Comparison of ENCODE assay signal across 21 mouse cellular contexts in the genomic region with DNA sequence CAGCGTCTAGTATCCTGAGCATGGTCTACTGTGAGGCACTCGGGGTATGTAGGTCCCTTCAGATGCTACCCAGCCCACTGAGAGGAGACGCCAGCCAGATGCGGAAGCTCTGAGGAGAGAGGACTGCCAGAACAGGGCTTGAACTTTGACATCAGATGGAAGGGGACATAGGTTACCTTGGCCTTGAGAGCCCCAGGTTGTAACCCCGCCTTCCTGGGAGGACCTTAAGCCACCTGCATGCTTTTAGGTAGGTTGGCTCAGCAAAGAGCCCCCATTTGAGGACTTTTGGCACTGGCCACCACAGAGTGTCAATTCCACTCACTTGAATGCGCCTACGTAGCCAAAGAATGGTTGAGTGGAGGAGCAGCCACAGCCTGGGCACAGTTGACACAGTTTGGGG. TPM values are rescaled to one million over a fixed set of nuclear protein-coding genes. Genes with fewer than 3 reads are reported as not detected.
DNase-seq lines count a peak whose midpoint lies in the region; ATAC-seq and TF ChIP-seq lines count a peak whose summit lies in the region.
"Had no signal": no experiment of that assay in that cellular context is flagged by ENCODE, and none has a peak within 500 bp of the region (broad histone marks: within the 10 kb centered on the region; RNA-seq: fewer than 3 reads in every experiment).

No protein-coding gene starts in this region.

- peak overlapping the region; percentile 61 for H3K27ac ChIP-seq in liver, adult 2 months (replicated peaks; ENCODE audit: insufficient read depth, low read depth, low read length)
- H3K27ac ChIP-seq in liver, embryonic 11.5 days (ENCODE audit: low read depth, low read length): no peak overlapping the region
- H3K27ac ChIP-seq in liver, embryonic 16.5 days (ENCODE audit: low read length): no peak overlapping the region
- H3K27ac ChIP-seq: embryonic facial prominence, embryonic 10.5 days; embryonic facial prominence, embryonic 12.5 days; forebrain, embryonic 13.5 days; forebrain, embryonic 15.5 days had no signal

- H3K9me3 ChIP-seq in liver, embryonic 11.5 days (ENCODE audit: control insufficient read depth, low read length): no peaks in the 10 kb centered on the region
- H3K9me3 ChIP-seq in liver, embryonic 16.5 days (replicated peaks; ENCODE audit: control insufficient read depth, low read length): no peaks in the 10 kb centered on the region
- H3K9me3 ChIP-seq: embryonic facial prominence, embryonic 10.5 days; embryonic facial prominence, embryonic 12.5 days; forebrain, embryonic 13.5 days; forebrain, embryonic 15.5 days had no signal

- 41% methylated on average over 7 of the region's 7 CpGs for WGBS in liver, adult 2 months
- WGBS in liver, embryonic 11.5 days: 82% methylated on average over 7 of the region's 7 CpGs
- WGBS in liver, embryonic 16.5 days (ENCODE audit: insufficient replicate concordance): 58% methylated on average over 7 of the region's 7 CpGs

- H3K9ac ChIP-seq in liver, adult 2 months (ENCODE audit: low read depth, low read length): peak overlapping the region; percentile 22
- H3K9ac ChIP-seq in liver, embryonic 11.5 days (ENCODE audit: low read depth, low read length): no peak overlapping the region
- no peak overlapping the region for H3K9ac ChIP-seq in liver, embryonic 16.5 days (ENCODE audit: low read depth, low read length)
- H3K9ac ChIP-seq: embryonic facial prominence, embryonic 12.5 days; forebrain, embryonic 13.5 days; forebrain, embryonic 15.5 days had no signal

- no peaks in the 10 kb centered on the region for H3K27me3 ChIP-seq in liver, adult 2 months (ENCODE audit: control insufficient read depth, insufficient read depth, low read length)
- H3K27me3 ChIP-seq in liver, embryonic 11.5 days (replicated peaks; ENCODE audit: control insufficient read depth, insufficient read depth, low read length): no peaks in the 10 kb centered on the region
- H3K27me3 ChIP-seq in liver, embryonic 16.5 days (ENCODE audit: control insufficient read depth, insufficient read depth, low read depth, low read length): no peaks in the 10 kb centered on the region
- H3K27me3 ChIP-seq: embryonic facial prominence, embryonic 12.5 days; forebrain, embryonic 13.5 days; forebrain, embryonic 15.5 days had no signal

- TF ChIP-seq CTCF in liver, adult 2 months (IDR thresholded peaks at IDR 0.05; ENCODE audit: low read depth, low read length): no peak

- H3K79me2 ChIP-seq in liver, adult 2 months (ENCODE audit: control insufficient read depth, insufficient read depth, low read length): no peaks in the 10 kb centered on the region

- no peak for ATAC-seq in liver, embryonic 11.5 days (replicated peaks; ENCODE audit: low FRiP score)
- ATAC-seq in liver, embryonic 16.5 days (ENCODE audit: low read depth): peak; percentile 5; the same call in 1 of the 2 replicates
- no peak for ATAC-seq in inflammation-experienced regulatory T-cells, adult 6 months
- ATAC-seq: forebrain, embryonic 13.5 days; forebrain, embryonic 15.5 days had no signal

- DNase-seq in liver, adult 2 months (ENCODE audit: extremely low read depth, low read depth, low spot score): peak; percentile 79
- DNase-seq in liver, embryonic 11.5 days (ENCODE audit: low spot score): no peak
- no peak for DNase-seq in liver
- DNase-seq in yolk sac, embryonic 10.5 days (ENCODE audit: low spot score): peak; percentile 42
- DNase-seq: adrenal gland, adult 2 months; adrenal gland, postnatal 25 days; cerebellum, adult 11 months; cerebellum, adult 18-20 months; cerebellum, adult 8-10 months; cerebellum, adult 9-11 months; cerebellum, postnatal 36 days had no signal

- peaks cover 74% of the 10 kb centered on the region for H3K36me3 ChIP-seq in liver, adult 2 months (ENCODE audit: control insufficient read depth, insufficient read depth, low read length)
- no peaks in the 10 kb centered on the region for H3K36me3 ChIP-seq in liver, embryonic 11.5 days (ENCODE audit: control insufficient read depth, insufficient read depth, low read length)
- H3K36me3 ChIP-seq in liver, embryonic 16.5 days (ENCODE audit: control insufficient read depth, insufficient read depth): no peaks in the 10 kb centered on the region
- H3K36me3 ChIP-seq: embryonic facial prominence, embryonic 10.5 days; embryonic facial prominence, embryonic 12.5 days; forebrain, embryonic 15.5 days had no signal

- H3K4me1 ChIP-seq in liver, adult 2 months (ENCODE audit: control insufficient read depth, insufficient read depth, low read length): peaks cover 23% of the 10 kb centered on the region
- H3K4me1 ChIP-seq in liver, embryonic 11.5 days (replicated peaks; ENCODE audit: control insufficient read depth, insufficient read depth, low read length): no peaks in the 10 kb centered on the region
- no peaks in the 10 kb centered on the region for H3K4me1 ChIP-seq in liver, embryonic 16.5 days (ENCODE audit: control insufficient read depth, low read depth, low read length)
- H3K4me1 ChIP-seq: embryonic facial prominence, embryonic 12.5 days; forebrain, embryonic 13.5 days; forebrain, embryonic 15.5 days had no signal

- no peak overlapping the region for H3K4me2 ChIP-seq in liver, embryonic 11.5 days
- H3K4me2 ChIP-seq in liver, embryonic 16.5 days (ENCODE audit: low read depth, low read length): no peak overlapping the region
- H3K4me2 ChIP-seq: embryonic facial prominence, embryonic 12.5 days; forebrain, embryonic 13.5 days; forebrain, embryonic 15.5 days had no signal

- 0 out of 2 replicates have a peak, but pooled peaks have one; percentile 11 for TF ChIP-seq POLR2A in liver, adult 2 months (IDR thresholded peaks at IDR 0.05; ENCODE audit: extremely low read depth, insufficient read depth, low read length)

- no peak overlapping the region for H3K4me3 ChIP-seq in liver, adult 2 months (ENCODE audit: insufficient read depth, low read depth, low read length)
- H3K4me3 ChIP-seq in liver, embryonic 11.5 days (ENCODE audit: low read depth, low read length): no peak overlapping the region
- no peak overlapping the region for H3K4me3 ChIP-seq in liver, embryonic 16.5 days (ENCODE audit: low read depth, low read length)
- H3K4me3 ChIP-seq: embryonic facial prominence, embryonic 10.5 days; embryonic facial prominence, embryonic 12.5 days; forebrain, embryonic 13.5 days; forebrain, embryonic 15.5 days had no signal

RNA-seq across cellular contexts. Expression of a gene that starts 5.4 kb away (rescaled TPM):
- total RNA-seq in liver, adult 2 months (2014; rRNA removed): 0.94 and 1.1 TPM in 2 replicates
- 0.37 and 0.43 TPM in 2 replicates for polyA plus RNA-seq in liver, adult 2 months (2012; rRNA removed)
- not detected in 2 replicates for polyA plus RNA-seq in liver, embryonic 11.5 days (2014; fragmentation: Nextera tagmentation; extraction: Ambion mirVana)
- polyA plus RNA-seq in liver, embryonic 16.5 days (2015; fragmentation: Nextera tagmentation; extraction: Ambion mirVana): 1.8 and 3.4 TPM in 2 replicates
- 1 to 10 TPM; 1.2 to 2.2 (median 1.5) TPM for polyA plus RNA-seq in inflammation-experienced regulatory T-cells, adult 6 months (2017; shearing (Covaris generic))
- total RNA-seq: common myeloid progenitor, adult 5-6 weeks; MEL had no signal
- polyA plus RNA-seq: adrenal gland, adult 2 months; brain, embryonic 14.5 days; C2C12 had no signal

RNA-seq across cellular contexts. Expression of a gene that starts 5.5 kb away (rescaled TPM):
- total RNA-seq in liver, adult 2 months (2014; rRNA removed): 18,586 and 23,528 TPM in 2 replicates
- 26,375 and 34,444 TPM in 2 replicates for polyA plus RNA-seq in liver, adult 2 months (2012; rRNA removed)
- 2,446 and 2,726 TPM in 2 replicates for polyA plus RNA-seq in liver, embryonic 11.5 days (2014; fragmentation: Nextera tagmentation; extraction: Ambion mirVana)
- polyA plus RNA-seq in liver, embryonic 16.5 days (2015; fragmentation: Nextera tagmentation; extraction: Ambion mirVana): 18,368 and 22,262 TPM in 2 replicates
- polyA plus RNA-seq in inflammation-experienced regulatory T-cells, adult 6 months (2017; shearing (Covaris generic)): 1 to 10 TPM in 1 of 3 experiments, under 1 TPM in 2; 0.37 to 3.0 (median 0.43) TPM
- total RNA-seq: MEL had no signal
- polyA plus RNA-seq: C2C12 had no signal

RNA-seq across cellular contexts. Expression of a gene that starts 22.8 kb away (rescaled TPM):
- total RNA-seq in liver, adult 2 months (2014; rRNA removed): 8.5 and 10.7 TPM in 2 replicates
- polyA plus RNA-seq in liver, adult 2 months (2012; rRNA removed): 16.8 and 22.8 TPM in 2 replicates
- polyA plus RNA-seq in liver, embryonic 11.5 days (2014; fragmentation: Nextera tagmentation; extraction: Ambion mirVana): 49.7 and 50.4 TPM in 2 replicates
- 16.9 and 17.2 TPM in 2 replicates for polyA plus RNA-seq in liver, embryonic 16.5 days (2015; fragmentation: Nextera tagmentation; extraction: Ambion mirVana)
- 10 to 100 TPM; 24.6 to 35.8 (median 30.2) TPM for polyA plus RNA-seq in inflammation-experienced regulatory T-cells, adult 6 months (2017; shearing (Covaris generic))

Comparison
In these comparisons a context has a peak if more than half of its experiments do, and no peak if none do; other contexts are left out.
1. DNase-seq: peak in liver, adult 2 months (single experiment) and yolk sac, embryonic 10.5 days (single experiment); none in liver, embryonic 11.5 days (single experiment) and liver (single experiment).
2. RNA of a gene that starts 5.5 kb away (polyA plus RNA-seq): 26,375 to 34,444 TPM in liver, adult 2 months, 18,368 to 22,262 TPM in liver, embryonic 16.5 days and 2,446 to 2,726 TPM in liver, embryonic 11.5 days; 0.37 to 3.0 TPM in inflammation-experienced regulatory T-cells, adult 6 months; every median in the first group is over 100 times any median in the second.